Mouse (Mus musculus): ENCODE results near the gene Fpgs. TPM values are rescaled to one million over a fixed set of nuclear protein-coding genes. Genes with fewer than 3 reads are reported as not detected.

The Fpgs gene
- total RNA-seq, 2 experiments from 2014 or later = 4.2 to 6.0 TPM

DNA sequence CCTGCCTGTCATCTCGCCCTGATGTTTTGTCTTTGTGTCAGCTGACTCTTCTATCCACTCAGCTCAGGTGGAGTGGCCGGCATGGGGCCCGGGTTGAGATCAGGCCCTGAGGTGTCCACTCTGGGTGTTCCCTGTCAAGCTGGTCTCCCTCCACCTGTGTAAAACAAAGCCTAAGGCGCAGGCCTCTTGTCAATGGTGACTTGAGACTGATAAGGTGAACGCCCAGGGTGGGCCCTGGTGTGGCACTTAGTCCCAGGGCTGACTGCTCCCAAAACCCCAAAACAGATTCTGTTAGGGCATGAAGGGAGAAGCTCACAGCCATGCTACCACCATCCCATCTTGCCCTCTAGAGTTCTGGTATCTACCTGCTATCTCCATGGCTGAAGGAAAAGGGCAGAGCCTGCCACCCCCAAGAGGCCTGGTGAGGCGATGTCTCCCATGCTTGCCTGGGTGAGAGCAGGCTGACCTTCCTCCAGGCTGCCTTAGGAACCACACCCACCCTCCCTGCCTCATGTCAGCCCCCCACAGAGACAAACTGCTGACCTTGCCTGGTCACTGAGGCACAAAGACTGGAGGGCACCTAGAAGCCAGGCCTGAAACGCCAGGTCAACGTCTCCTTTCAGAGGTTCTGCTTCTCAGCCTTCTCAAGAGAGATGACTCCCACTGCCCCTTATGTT lies 59.0 kb downstream of the Fpgs start:
- intact Hi-C loops (cut with DNase I) = no loop called here

DNA sequence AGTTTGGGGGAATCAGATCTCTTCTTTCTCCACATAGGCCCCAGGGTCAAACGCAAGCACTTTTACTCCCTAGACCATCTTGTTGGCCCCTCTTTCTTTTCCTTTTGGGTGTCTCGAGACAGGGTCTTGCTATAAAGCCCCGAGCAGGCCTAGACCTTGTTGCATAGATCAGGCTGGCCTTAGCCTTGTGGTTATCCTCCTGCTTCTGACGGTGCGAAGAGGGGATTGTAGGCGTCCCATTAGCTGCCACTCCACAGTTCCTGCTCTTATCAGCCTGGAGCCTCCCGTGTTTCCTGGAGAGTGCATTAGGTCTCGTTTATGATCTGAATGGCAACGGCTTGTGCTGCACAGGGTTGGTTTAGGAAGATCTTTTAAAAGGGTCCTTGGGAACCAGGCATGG lies 59.9 kb downstream of the Fpgs start:
- intact Hi-C loops (cut with DNase I) = no loop called here
- no peak for DNase-seq (ENCODE audit: low spot score)

More for the DNA sequence above, 59.0 kb downstream of the Fpgs start:
- DNase-seq (ENCODE audit: low spot score) = no peak

DNA sequence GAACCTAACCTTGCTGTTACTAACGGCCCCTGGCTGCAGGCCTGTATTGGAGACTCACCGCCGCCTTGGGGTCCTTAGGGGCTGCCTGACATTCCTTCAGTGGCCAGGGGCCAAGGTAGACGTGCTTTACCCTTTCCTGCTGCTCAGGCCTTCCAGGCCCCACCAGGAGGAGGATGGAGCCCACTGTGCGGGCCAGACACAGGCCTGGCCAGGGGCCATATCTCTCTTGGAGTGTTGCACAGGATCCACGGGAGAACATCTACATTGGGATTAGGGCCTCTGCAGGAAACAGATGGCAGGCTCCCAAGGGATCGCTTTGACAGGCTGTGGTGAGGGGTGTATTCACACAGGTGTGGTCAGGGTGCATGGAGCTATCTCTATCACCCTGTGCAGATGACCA lies 61.1 kb downstream of the Fpgs start:
- DNase-seq (ENCODE audit: low spot score) = peak; percentile 68

DNA sequence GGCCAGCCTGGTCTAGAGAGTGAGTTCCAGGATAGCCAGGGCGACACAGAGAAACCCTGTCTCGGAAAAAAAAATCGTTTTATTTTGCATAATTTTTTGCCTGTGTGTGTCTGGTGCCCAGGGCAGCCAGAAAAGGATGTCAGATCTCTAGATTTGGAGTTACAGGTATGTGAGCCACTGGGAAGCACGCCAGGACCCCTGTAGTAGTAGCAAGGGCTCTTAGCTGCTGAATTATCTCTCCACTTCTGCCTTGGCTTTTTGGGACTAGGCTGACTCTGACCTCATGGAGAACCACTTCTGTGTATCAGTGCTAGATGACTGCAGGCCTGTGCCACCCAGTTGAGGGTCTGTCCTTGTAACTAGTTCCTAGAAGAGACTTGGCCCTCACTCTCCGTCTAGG lies 62.1 kb downstream of the Fpgs start:
- no peak for DNase-seq (ENCODE audit: low spot score)
- intact Hi-C loops (cut with DNase I) = loop anchor here (2.0 kb wide), 1 partner anchor 13 kb away; no protein-coding TSS in a partner anchor

More for the DNA sequence above, 61.1 kb downstream of the Fpgs start:
- intact Hi-C loops (cut with DNase I) = no loop called here

DNA sequence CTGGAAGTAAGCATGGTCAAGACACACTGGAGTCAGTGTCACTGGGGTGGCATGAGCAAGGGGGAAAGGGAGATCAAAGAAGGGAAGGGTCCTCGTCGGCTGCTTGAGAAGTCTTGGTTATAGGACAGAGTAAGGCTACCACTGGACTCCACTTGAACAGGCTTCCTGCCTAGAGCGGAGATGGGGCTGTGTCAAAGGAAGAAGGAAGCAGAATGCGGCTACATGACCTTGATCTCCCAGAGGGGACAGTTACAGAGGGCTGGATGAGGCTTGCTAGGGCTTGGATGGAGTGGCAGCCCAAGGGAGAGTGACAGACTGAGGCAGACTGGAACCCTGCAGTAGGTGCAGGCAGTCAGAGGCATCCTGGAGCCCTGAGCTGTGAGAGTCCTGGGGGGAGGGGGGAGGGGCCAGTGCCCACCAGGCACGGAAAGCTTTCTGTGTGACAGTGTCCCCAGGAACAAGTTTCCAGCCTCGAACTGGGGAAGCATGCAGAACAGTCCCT lies 63.3 kb downstream of the Fpgs start:
- no peak for DNase-seq (ENCODE audit: low spot score)
- intact Hi-C loops (cut with DNase I) = loop anchor here (2.0 kb wide), 1 partner anchor 14 kb away; no protein-coding TSS in a partner anchor

DNA sequence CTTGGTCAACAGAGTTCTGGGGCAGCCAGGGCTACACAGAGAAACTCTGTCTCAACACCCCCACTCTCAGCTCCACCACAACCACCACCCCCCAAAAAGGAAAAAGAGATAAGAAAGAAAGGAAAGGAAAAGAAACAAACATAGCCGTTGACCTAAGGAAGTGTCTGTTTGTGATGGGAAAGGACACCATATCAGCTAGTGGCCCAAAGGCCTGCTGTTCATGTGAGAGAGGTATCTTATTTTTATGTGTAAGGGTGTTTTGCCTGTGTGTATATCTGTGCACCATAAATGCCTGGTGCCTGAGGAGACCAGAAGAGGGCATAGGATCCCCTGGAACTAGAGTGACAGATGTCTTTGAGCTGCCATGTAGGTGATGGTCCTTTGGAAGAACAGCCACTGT lies 64.3 kb downstream of the Fpgs start:
- no peak for DNase-seq (ENCODE audit: low spot score)
- intact Hi-C loops (cut with DNase I) = loop anchor here (2.0 to 10.0 kb wide), 2 partner anchors 15 to 205 kb away; partner anchors contain the start of gene Stxbp1

DNA sequence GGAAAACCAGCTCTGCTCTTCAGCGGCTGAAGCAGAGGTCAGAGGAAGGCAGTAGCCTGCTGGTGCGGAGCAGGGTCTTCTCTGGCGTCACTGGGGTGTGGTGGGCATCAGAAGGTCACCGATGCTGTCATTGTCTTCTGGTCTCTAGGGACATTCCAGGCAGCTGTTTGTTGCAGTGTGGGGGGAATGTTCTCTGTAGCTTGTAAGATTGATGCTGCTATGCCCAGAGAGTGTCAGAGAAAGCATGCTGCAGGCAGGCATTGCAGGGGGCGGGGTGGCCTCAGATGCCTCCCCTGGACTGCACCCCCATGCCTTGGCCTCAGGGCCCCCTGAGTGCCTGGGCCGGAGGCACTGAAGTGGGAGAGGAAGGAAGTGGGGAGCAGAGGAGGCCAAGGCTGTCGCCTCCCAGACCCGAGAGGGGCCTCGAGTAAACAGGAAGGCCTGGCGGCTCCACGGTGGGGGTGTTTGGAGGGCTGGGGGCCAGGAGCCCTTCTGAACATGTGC lies 66.1 kb downstream of the Fpgs start:
- DNase-seq (ENCODE audit: low spot score) = peak; percentile 80
- intact Hi-C loops (cut with DNase I) = loop anchor here (10.0 kb wide), 1 partner anchor 207 kb away; the partner anchor contains the start of gene Stxbp1

DNA sequence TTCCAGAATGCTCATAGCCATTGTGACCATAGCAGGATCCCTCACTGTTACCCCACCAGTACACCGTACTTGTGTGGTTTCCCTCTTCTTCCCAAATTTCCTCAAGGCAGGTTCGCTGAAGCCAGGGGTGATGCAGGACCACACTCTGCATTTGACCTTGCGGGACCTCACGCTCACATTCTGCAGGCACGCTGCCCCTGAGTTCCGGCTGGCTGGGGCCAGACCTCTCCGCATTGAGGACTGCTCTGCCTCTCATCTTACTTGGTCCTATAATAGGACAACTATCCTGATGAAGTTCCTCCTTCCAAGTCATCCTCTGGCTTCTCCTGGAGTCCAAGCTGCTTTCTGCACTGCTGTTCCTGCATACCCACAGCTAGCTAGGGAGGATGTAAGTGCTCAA lies 67.3 kb downstream of the Fpgs start:
- intact Hi-C loops (cut with DNase I) = loop anchor here (10.0 kb wide), 1 partner anchor 208 kb away; the partner anchor contains the start of gene Stxbp1
- no peak for DNase-seq (ENCODE audit: low spot score)

DNA sequence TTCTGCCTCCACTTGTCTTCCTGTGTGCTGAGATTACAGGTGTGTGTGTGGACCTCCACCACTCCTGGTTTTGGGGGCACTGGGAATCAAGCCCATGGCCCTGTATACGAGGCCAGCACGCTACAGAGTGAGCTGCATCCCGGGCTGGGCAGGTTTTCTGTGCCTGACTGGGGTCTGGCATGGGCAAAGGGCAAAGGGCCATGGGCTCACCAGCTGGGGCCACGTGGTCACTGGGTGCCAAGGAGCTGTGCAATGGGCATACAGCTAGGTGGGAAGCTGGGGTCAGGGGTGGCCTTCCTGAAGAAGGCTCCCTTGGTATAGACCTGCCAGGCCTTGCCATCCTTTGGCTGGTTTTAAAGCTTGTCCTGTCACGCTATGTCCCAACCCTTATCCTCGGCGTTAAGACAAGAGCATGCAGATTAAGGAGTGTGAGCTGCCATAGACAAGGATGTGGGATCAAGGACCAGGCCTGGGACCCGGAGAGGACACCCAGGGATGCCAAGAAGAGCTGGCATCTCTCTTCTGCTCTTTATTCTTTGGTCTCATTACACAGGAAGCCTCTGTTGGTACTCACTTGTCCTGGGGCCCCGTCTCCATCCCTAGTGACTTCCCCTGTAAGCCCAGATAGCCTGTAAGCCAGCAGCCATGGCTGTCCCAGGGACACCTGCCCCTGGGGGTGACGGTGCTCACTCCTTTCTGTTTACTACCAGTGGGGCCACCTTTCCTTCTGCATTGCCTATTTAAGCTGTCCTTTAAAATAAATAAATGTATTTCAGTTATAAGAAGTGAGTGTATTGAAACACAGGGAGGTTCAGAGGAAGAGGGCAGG lies 69.5 kb downstream of the Fpgs start:
- intact Hi-C loops (cut with DNase I) = loop anchor here (10.0 kb wide), 1 partner anchor 210 kb away; the partner anchor contains the start of gene Stxbp1
- no peak for DNase-seq (ENCODE audit: low spot score)

DNA sequence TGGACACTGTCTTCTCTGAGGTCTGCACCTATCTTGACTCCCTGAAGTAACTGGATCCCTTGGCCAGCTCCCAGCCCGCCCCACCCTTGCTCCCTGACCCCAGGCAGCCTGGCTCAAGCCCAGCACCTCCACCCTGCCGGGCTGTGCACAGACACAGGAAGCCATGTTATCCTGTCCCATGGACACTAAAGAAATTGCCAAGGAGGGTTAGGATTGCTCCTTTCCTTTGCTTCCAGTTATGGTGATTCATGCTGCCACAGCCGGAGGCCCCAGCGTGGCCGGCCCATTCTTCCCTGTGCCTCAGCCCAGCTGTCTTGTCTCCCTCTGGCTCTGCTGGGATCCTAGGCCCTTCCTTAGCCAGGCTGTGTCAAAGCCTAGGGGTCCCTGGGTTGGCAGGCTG lies 70.3 kb downstream of the Fpgs start:
- intact Hi-C loops (cut with DNase I) = loop anchor here (2.0 to 10.0 kb wide), 2 partner anchors 13 to 211 kb away; partner anchors contain the start of genes Eng and Stxbp1
- DNase-seq (ENCODE audit: low spot score) = no peak

Small RNA genes lying within 50 kb of the gene (microRNA-seq; reads per million reads assigned to microRNA genes)
- gene Gm47291 (not detected), gene Mir1954 (not detected), gene Mir2861 (not detected), gene Mir3960 (not detected), gene Mir8093 (not detected)

Other genes with a start within 250 kb of the Fpgs start
- gene Fam102a, start 168.8 kb downstream of the Fpgs start, total RNA-seq (2021) = 1 to 10 TPM; 7.8 to 9.2 TPM
- 10 to 100 TPM; 18.6 to 23.3 TPM for gene Dpm2, start 133.3 kb downstream of the Fpgs start, total RNA-seq (2021)
- gene Pip5kl1, start 129.3 kb downstream of the Fpgs start, total RNA-seq (2021) = not detected
- not detected for gene 9430097D07Rik, start 128.5 kb downstream of the Fpgs start, total RNA-seq (2021)
- 10 to 100 TPM; 17.7 to 21.4 TPM for gene St6galnac4, start 117.0 kb downstream of the Fpgs start, total RNA-seq (2021)
- gene St6galnac6, start 104.4 kb downstream of the Fpgs start, total RNA-seq (2021) = 100 to 1,000 TPM; 104 to 110 TPM
- 100 to 1,000 TPM; 733 to 743 TPM for gene Ak1, start 82.4 kb downstream of the Fpgs start, total RNA-seq (2021)
- gene Eng, start 57.5 kb downstream of the Fpgs start, total RNA-seq (2021) = 100 to 1,000 TPM; 126 to 140 TPM
- gene Cdk9, start 8.9 kb upstream of the Fpgs start, total RNA-seq (2021) = 10 to 100 TPM; 23.4 to 26.4 TPM
- 10 to 100 TPM; 20.7 to 25.4 TPM for gene Sh2d3c, start 16.9 kb upstream of the Fpgs start, total RNA-seq (2021)
- gene 6330409D20Rik, start 36.9 kb upstream of the Fpgs start, total RNA-seq (2021) = not detected
- gene Tor2a, start 53.1 kb upstream of the Fpgs start, total RNA-seq (2021) = 1 to 10 TPM; 8.1 to 8.3 TPM
- gene Ttc16, start 71.5 kb upstream of the Fpgs start, total RNA-seq (2021) = under 1 TPM; 0.10 to 0.17 TPM
- gene Ptrh1, start 71.6 kb upstream of the Fpgs start, total RNA-seq (2021) = 1 to 10 TPM; 2.6 to 4.2 TPM
- gene Cfap157, start 80.3 kb upstream of the Fpgs start, total RNA-seq (2021) = not detected
- 10 to 100 TPM; 11.0 to 11.7 TPM for gene Stxbp1, start 143.1 kb upstream of the Fpgs start, total RNA-seq (2021)
- gene Fam129b, start 172.0 kb upstream of the Fpgs start, total RNA-seq (2021) = 10 to 100 TPM; 23.8 to 31.9 TPM